Mouse (Mus musculus): ENCODE measurements at regions not wholly inside any gene's neighbourhood (a gene's known extent, or its start where the extent isn't known, plus 50 kb on each side); places are given as distances from the start of the nearest gene placed in this dataset.

DNA sequence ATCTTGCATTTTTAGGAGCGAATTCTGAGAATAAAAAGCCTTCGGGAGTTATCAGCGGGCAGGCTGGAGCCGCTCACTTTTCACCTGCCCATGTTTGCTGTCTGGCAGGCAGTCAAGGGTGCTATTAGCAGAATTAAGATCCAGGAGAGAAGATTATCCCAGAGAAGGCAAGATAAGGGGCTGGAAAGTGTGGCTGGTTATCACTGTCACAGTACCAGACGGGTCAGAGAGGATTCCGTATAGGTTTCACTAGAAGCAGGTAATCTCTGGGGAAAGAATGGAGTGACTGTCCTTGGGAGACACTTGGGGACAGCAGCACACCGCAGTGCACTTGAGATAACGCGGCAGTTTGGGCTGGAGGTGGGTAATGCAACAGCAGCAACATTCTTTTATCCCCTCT, 147.8 kb upstream of the Cdkn3 start:
- no peak for ATAC-seq (ENCODE audit: insufficient number of reproducible peaks, insufficient read depth, low FRiP score, low read depth)
- Histone ChIP-seq H3K4me3 (ENCODE audit: low read depth, low read length) (no peak overlapping the region), H3K4me2 (replicated peaks; ENCODE audit: low read depth, low read length) (no peak overlapping the region), H3K36me3 (ENCODE audit: control insufficient read depth, insufficient read depth, low read length) (no peaks in the 10 kb centered on the region), H3K27ac (ENCODE audit: low read length) (no peak overlapping the region), H3K9me3 (ENCODE audit: control insufficient read depth, low read depth, low read length) (no peaks in the 10 kb centered on the region), H3K9ac (replicated peaks; ENCODE audit: low read depth, low read length) (no peak overlapping the region), H3K27me3 (ENCODE audit: control insufficient read depth, insufficient read depth, low read length) (no peaks in the 10 kb centered on the region), H3K4me1 (ENCODE audit: control insufficient read depth, insufficient read depth, low read length) (no peaks in the 10 kb centered on the region)
- WGBS = 42% methylated on average over 9 of the region's 9 CpGs

DNA sequence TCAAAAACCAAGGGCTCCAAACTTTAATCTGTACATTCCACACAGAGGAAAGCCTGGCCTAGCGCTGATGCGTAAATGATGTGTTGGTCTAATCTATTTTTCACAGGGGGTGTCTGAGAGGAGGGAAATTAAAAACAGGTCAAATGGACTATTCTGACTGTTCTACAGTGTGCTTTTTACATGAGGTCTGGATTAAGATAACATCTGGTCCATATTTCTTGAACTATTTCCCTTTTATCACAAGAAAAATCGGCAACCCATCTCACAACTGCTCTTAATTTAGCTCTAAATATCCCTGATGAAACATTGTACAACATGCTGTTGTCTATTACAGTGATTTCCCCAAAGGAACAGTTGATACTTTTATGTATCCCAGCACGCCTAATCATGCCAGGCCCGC, 149.4 kb upstream of the Cdkn3 start:
- no peak overlapping the region for H3K4me2 ChIP-seq (replicated peaks; ENCODE audit: low read depth, low read length)
- no peaks in the 10 kb centered on the region for H3K9me3 ChIP-seq (ENCODE audit: control insufficient read depth, low read depth, low read length)
- H3K36me3 ChIP-seq (ENCODE audit: control insufficient read depth, insufficient read depth, low read length) = no peaks in the 10 kb centered on the region
- WGBS = 86% methylated on average over 5 of the region's 5 CpGs
- no peak overlapping the region for H3K9ac ChIP-seq (replicated peaks; ENCODE audit: low read depth, low read length)
- no peak overlapping the region for H3K27ac ChIP-seq (ENCODE audit: low read length)
- no peak for ATAC-seq (ENCODE audit: insufficient number of reproducible peaks, insufficient read depth, low FRiP score, low read depth)
- peaks cover 4% of the 10 kb centered on the region; the same call in 1 of the 2 replicates for H3K4me1 ChIP-seq (ENCODE audit: control insufficient read depth, insufficient read depth, low read length)
- no peak overlapping the region for H3K4me3 ChIP-seq (ENCODE audit: low read depth, low read length)
- no peaks in the 10 kb centered on the region for H3K27me3 ChIP-seq (ENCODE audit: control insufficient read depth, insufficient read depth, low read length)

DNA sequence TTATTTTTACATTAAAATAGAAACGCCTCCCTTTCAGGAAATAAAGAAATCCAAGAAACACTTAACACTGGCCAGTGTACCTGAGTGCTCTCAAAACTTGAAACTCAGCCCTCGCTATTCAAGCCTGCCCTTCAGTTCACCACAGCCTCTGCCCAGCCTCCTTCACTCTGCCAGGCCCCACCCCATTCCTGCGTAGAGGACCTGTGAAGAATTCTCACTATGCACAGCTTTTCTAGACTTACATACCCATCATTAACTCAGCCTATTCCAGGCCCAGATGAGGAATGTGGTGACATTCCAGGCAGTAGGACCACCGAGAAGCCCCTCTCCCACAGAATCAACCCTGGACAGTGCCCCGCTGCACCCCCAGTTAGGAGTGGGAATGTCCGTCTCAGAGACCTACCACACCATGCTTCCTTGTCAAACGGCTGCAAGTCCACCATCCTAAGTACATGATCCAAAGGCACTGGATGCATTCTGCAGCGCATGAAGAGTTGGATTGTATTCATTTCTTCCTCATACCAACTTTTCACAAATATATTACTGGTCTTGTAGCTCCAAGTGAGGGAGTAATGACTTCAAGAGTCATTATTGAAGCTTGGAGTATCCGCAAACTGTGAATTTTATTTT, 150.0 kb upstream of the Cdkn3 start:
- WGBS = 77% methylated on average over 9 of the region's 9 CpGs
- Histone ChIP-seq H3K9ac (replicated peaks; ENCODE audit: low read depth, low read length) (no peak overlapping the region), H3K4me1 (ENCODE audit: control insufficient read depth, insufficient read depth, low read length) (peaks cover 10% of the 10 kb centered on the region; the same call in 1 of the 2 replicates), H3K27me3 (ENCODE audit: control insufficient read depth, insufficient read depth, low read length) (no peaks in the 10 kb centered on the region), H3K27ac (ENCODE audit: low read length) (no peak overlapping the region), H3K9me3 (ENCODE audit: control insufficient read depth, low read depth, low read length) (no peaks in the 10 kb centered on the region), H3K4me3 (ENCODE audit: low read depth, low read length) (no peak overlapping the region), H3K4me2 (replicated peaks; ENCODE audit: low read depth, low read length) (no peak overlapping the region), H3K36me3 (ENCODE audit: control insufficient read depth, insufficient read depth, low read length) (no peaks in the 10 kb centered on the region)
- ATAC-seq (ENCODE audit: insufficient number of reproducible peaks, insufficient read depth, low FRiP score, low read depth) = no peak

DNA sequence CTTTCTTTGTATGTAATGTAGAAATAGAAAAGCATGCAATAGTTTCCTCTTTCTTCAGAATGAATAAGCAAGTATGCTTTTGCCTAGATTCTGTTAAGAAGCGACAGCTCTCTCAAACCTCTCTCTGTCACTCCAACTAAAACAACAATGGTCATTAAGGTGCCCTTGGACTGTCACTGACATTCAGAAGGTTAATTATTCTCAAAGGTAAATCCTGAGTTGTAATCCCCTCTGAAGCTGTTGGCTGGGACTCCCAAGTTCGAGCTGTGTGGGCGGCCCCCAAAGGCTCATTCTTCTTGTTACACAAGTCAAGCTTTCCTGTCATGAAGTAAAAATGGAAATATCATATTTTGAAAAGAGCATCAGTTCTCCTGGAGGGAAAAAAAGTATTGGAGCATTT, 153.6 kb upstream of the Cdkn3 start:
- no peaks in the 10 kb centered on the region for H3K9me3 ChIP-seq (ENCODE audit: control insufficient read depth, low read depth, low read length)
- H3K9ac ChIP-seq (replicated peaks; ENCODE audit: low read depth, low read length) = no peak overlapping the region
- no peak overlapping the region for H3K27ac ChIP-seq (ENCODE audit: low read length)
- no peak overlapping the region for H3K4me2 ChIP-seq (replicated peaks; ENCODE audit: low read depth, low read length)
- no peaks in the 10 kb centered on the region for H3K27me3 ChIP-seq (ENCODE audit: control insufficient read depth, insufficient read depth, low read length)
- ATAC-seq (ENCODE audit: insufficient number of reproducible peaks, insufficient read depth, low FRiP score, low read depth) = no peak
- WGBS = 60% methylated on average over 3 of the region's 3 CpGs
- H3K4me1 ChIP-seq (ENCODE audit: control insufficient read depth, insufficient read depth, low read length) = peaks cover 15% of the 10 kb centered on the region
- no peaks in the 10 kb centered on the region for H3K36me3 ChIP-seq (ENCODE audit: control insufficient read depth, insufficient read depth, low read length)
- no peak overlapping the region for H3K4me3 ChIP-seq (ENCODE audit: low read depth, low read length)

DNA sequence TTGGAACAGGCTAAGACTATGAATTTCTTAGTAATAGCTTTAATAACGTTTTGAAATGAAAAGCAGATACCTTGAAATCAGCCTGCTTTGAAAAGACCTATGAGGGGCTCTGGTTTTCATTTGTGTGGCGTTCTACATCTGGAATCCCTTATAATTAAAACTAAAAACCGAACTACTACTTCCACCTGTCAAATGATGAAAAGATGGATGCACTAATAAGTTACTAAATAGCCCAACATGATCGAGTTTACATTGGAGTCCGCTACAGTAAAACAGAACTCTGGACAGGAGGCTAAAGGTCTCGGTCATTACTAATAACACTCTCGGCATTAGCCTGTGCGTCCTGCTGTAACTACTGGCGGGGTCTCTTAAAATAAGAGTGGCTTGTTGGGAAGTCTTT, 154.3 kb upstream of the Cdkn3 start:
- Histone ChIP-seq H3K4me2 (replicated peaks; ENCODE audit: low read depth, low read length) (no peak overlapping the region), H3K9me3 (ENCODE audit: control insufficient read depth, low read depth, low read length) (no peaks in the 10 kb centered on the region), H3K4me1 (ENCODE audit: control insufficient read depth, insufficient read depth, low read length) (peaks cover 15% of the 10 kb centered on the region), H3K27me3 (ENCODE audit: control insufficient read depth, insufficient read depth, low read length) (no peaks in the 10 kb centered on the region), H3K27ac (ENCODE audit: low read length) (no peak overlapping the region), H3K4me3 (ENCODE audit: low read depth, low read length) (no peak overlapping the region), H3K36me3 (ENCODE audit: control insufficient read depth, insufficient read depth, low read length) (no peaks in the 10 kb centered on the region), H3K9ac (replicated peaks; ENCODE audit: low read depth, low read length) (no peak overlapping the region)
- WGBS = 20% methylated on average over 9 of the region's 9 CpGs
- ATAC-seq (ENCODE audit: insufficient number of reproducible peaks, insufficient read depth, low FRiP score, low read depth) = no peak

DNA sequence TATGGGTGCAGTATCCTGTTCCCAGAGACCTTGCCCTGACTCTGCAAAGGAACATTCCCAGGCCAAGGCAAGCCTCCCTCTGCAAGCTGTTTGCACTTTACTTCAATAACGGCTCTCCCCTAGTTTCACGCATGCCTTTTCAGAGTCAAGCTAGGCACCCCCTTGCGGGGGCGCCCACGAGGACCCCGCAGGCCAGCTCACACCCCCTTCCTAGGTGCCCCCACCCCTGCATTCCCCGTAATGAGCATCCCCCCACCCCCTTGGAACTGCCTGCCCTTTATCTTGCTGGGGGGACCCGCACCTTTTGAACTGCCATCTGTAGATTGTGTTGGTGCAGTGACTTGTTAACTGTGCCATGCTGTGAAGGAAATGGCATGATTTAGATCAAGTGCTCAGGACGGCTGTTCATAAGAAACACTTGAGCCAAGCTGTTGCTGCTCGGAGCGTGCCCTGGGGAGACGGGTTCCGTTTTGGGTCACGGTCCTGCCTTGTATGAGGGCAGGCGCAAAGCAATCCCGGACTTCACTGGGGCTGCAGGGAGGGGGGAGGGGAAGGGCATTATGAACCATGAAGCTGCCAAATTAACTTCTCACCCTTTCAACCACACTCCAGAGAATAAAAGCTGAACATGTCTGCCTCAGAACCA, 155.3 kb upstream of the Cdkn3 start:
- Histone ChIP-seq H3K36me3 (ENCODE audit: control insufficient read depth, insufficient read depth, low read length) (no peaks in the 10 kb centered on the region), H3K4me3 (ENCODE audit: low read depth, low read length) (no peak overlapping the region), H3K27ac (ENCODE audit: low read length) (no peak overlapping the region), H3K27me3 (ENCODE audit: control insufficient read depth, insufficient read depth, low read length) (no peaks in the 10 kb centered on the region), H3K9me3 (ENCODE audit: control insufficient read depth, low read depth, low read length) (no peaks in the 10 kb centered on the region), H3K9ac (replicated peaks; ENCODE audit: low read depth, low read length) (no peak overlapping the region), H3K4me2 (replicated peaks; ENCODE audit: low read depth, low read length) (peak overlapping the region; percentile 20; the same call in 1 of the 2 replicates), H3K4me1 (ENCODE audit: control insufficient read depth, insufficient read depth, low read length) (peaks cover 15% of the 10 kb centered on the region)
- WGBS = 17% methylated on average over 16 of the region's 16 CpGs
- no peak for ATAC-seq (ENCODE audit: insufficient number of reproducible peaks, insufficient read depth, low FRiP score, low read depth)

DNA sequence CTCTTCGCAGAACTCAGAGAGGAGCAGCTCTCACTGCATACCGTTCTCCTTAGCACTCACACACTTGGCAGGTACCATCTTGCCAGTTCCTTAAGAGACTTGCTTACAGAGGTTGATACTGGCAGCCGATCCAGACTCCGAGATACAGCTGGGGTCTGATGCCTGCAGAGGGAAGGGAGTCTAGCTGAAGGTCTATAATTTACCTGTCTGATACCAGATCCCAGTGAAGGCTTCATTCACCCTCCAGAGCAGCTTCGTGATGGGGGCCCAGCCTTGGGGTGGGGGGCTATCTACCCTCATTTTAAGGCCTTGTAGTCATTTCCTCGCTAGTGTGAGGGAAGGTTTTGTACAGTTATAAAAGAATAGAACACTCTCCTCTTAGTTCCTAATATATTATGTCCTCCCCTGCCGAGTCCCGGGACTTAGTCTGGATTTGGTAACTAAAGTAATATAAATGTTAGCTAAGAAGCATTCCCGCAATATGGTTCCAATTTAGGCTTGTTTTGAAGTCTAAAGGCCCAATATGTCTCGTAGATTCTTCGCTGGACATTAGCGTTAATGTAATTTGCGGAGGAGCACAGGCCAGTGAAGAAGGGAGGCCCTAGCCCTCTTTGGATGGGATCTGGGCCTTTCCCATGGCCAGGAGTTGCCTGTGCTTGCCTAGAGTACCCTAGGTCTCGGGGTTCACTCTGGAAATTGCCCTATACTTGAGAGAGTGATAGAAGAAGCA, 156.0 kb upstream of the Cdkn3 start:
- no peaks in the 10 kb centered on the region for H3K27me3 ChIP-seq (ENCODE audit: control insufficient read depth, insufficient read depth, low read length)
- H3K27ac ChIP-seq (ENCODE audit: low read length) = no peak overlapping the region
- no peak overlapping the region for H3K4me2 ChIP-seq (replicated peaks; ENCODE audit: low read depth, low read length)
- 73% methylated on average over 14 of the region's 14 CpGs for WGBS
- no peak overlapping the region for H3K4me3 ChIP-seq (ENCODE audit: low read depth, low read length)
- no peak overlapping the region for H3K9ac ChIP-seq (replicated peaks; ENCODE audit: low read depth, low read length)
- no peaks in the 10 kb centered on the region for H3K36me3 ChIP-seq (ENCODE audit: control insufficient read depth, insufficient read depth, low read length)
- ATAC-seq (ENCODE audit: insufficient number of reproducible peaks, insufficient read depth, low FRiP score, low read depth) = no peak
- peaks cover 15% of the 10 kb centered on the region for H3K4me1 ChIP-seq (ENCODE audit: control insufficient read depth, insufficient read depth, low read length)
- no peaks in the 10 kb centered on the region for H3K9me3 ChIP-seq (ENCODE audit: control insufficient read depth, low read depth, low read length)

DNA sequence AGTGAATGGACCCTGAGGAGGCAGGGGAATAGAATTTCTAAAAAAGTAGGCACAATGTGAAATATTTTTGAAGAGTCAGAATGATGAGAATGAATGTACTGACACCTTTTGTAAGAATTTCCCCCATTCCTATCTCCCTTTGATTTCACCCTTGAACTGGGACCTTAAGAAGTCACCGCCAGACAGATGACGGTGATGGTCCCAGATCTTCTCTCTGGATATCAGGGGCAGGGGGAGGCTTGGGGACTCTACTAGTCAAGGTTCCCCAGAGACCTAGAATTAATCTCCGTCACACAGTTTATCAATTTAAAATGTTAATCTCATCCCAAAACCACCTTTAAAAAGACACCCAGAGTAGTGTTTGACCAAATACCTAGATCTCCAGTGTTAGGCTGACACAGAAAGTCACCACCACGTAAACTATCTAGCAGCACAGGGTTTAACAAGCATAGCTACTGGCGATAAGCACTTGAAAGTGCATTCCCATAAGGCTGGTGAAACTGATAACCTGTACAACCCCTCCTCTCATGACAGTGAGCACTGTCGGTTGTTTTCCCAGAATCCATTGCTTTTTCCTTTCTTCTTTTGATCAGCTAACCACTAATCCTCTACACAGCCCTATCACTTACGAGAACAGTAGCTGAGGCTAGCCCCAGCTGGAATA, 163.5 kb upstream of the Cdkn3 start:
- ATAC-seq (ENCODE audit: insufficient number of reproducible peaks, insufficient read depth, low FRiP score, low read depth) = peak; percentile 69; the same call in 1 of the 2 replicates
- Histone ChIP-seq H3K36me3 (ENCODE audit: control insufficient read depth, insufficient read depth, low read length) (no peaks in the 10 kb centered on the region), H3K4me1 (ENCODE audit: control insufficient read depth, insufficient read depth, low read length) (no peaks in the 10 kb centered on the region), H3K27me3 (ENCODE audit: control insufficient read depth, insufficient read depth, low read length) (no peaks in the 10 kb centered on the region), H3K27ac (ENCODE audit: low read length) (no peak overlapping the region), H3K4me2 (replicated peaks; ENCODE audit: low read depth, low read length) (no peak overlapping the region), H3K4me3 (ENCODE audit: low read depth, low read length) (no peak overlapping the region), H3K9me3 (ENCODE audit: control insufficient read depth, low read depth, low read length) (no peaks in the 10 kb centered on the region), H3K9ac (replicated peaks; ENCODE audit: low read depth, low read length) (no peak overlapping the region)
- 77% methylated on average over 7 of the region's 7 CpGs for WGBS
